Mouse (Mus musculus): Measurements from ENCODE around the gene Obox1.
"Not testable (repeated sequence)": the region's sequence is repeated elsewhere in the genome, so short reads cannot be mapped to it uniquely, and the experiment has no call there.

The Obox1 gene

GRCm38 (mm10) chr7:15388421-15388998, at the start of gene Obox1, which contains the start of gene Obox2:
Obox1 (plus strand) TSS chr7:15388948.
Obox2 (plus strand) TSS chr7:15388721.
- DNase-seq (ENCODE audit: low spot score) = not testable (repeated sequence)

GRCm38 (mm10) chr7:15399147-15399874, 10.6 kb downstream of the Obox1 start:
- DNase-seq (ENCODE audit: low spot score) = not testable (repeated sequence)

GRCm38 (mm10) chr7:15406816-15407215, 18.1 kb downstream of the Obox1 start:
- not testable (repeated sequence) for DNase-seq (ENCODE audit: low spot score)

GRCm38 (mm10) chr7:15418046-15418445, 29.3 kb downstream of the Obox1 start:
- not testable (repeated sequence) for DNase-seq (ENCODE audit: low spot score)

- not testable (repeated sequence) for DNase-seq (ENCODE audit: low spot score)
These were observed 36.8 kb downstream of the Obox1 start for GRCm38 (mm10) chr7:15425537-15425936.

- not testable (repeated sequence) for DNase-seq (ENCODE audit: low spot score)
These were observed 120.7 kb downstream of the Obox1 start for GRCm38 (mm10) chr7:15509411-15509810.

Measured in layer of hippocampus, adult 9-10 months (tissue).